Mouse (Mus musculus) CH12F3 (cell line): ENCODE measurements around the gene Pcbd1.
"Not testable (repeated sequence)": the region's sequence is repeated elsewhere in the genome, so short reads cannot be mapped to it uniquely, and the experiment has no call there.

ENCODE experiments used
- in situ Hi-C: fragments of 300-500 bp; cut with MboI; formaldehyde crosslinking; loops from 2 replicates; pipeline ENCODE4 v1.14.3; 2020; ENCODE audit warnings: low sequenced_read_pairs

Pcbd1 gene

GRCm38 (mm10) chr10:61086502-61086901 is 2.6 kb upstream of the Pcbd1 start:
- in situ Hi-C loops = no loop called here

- in situ Hi-C loops = no loop called here
These were observed 663 bp upstream of the Pcbd1 start for GRCm38 (mm10) chr10:61088468-61088867.

GRCm38 (mm10) chr10:61091866-61092265 is 2.7 kb downstream of the Pcbd1 start:
- in situ Hi-C loops = no loop called here

- in situ Hi-C loops = no loop called here
These were observed 14.5 kb downstream of the Pcbd1 start for GRCm38 (mm10) chr10:61103564-61104114.

- in situ Hi-C loops = no loop called here
These were observed 25.2 kb downstream of the Pcbd1 start for GRCm38 (mm10) chr10:61114246-61114720.

- in situ Hi-C loops = not testable (repeated sequence)
These were observed 32.6 kb downstream of the Pcbd1 start for GRCm38 (mm10) chr10:61121732-61122131.

GRCm38 (mm10) chr10:61123276-61123913 is 34.3 kb downstream of the Pcbd1 start:
- in situ Hi-C loops = no loop called here

- in situ Hi-C loops = no loop called here
These were observed 35.3 kb downstream of the Pcbd1 start for GRCm38 (mm10) chr10:61124462-61124861.

GRCm38 (mm10) chr10:61128701-61129365 is 39.7 kb downstream of the Pcbd1 start:
- in situ Hi-C loops = no loop called here

GRCm38 (mm10) chr10:61130959-61131358 is 41.8 kb downstream of the Pcbd1 start:
- in situ Hi-C loops = no loop called here

- in situ Hi-C loops = no loop called here
These were observed 44.9 kb downstream of the Pcbd1 start for GRCm38 (mm10) chr10:61134041-61134440.

- in situ Hi-C loops = no loop called here
These were observed 46.2 kb downstream of the Pcbd1 start for GRCm38 (mm10) chr10:61135226-61135839.

- in situ Hi-C loops = no loop called here
These were observed 48.4 kb downstream of the Pcbd1 start for GRCm38 (mm10) chr10:61137567-61137966.

- in situ Hi-C loops = no loop called here
These were observed 54.2 kb downstream of the Pcbd1 start for GRCm38 (mm10) chr10:61143343-61143742.
